Mouse (Mus musculus) midbrain, embryonic 16.5 days (tissue): ENCODE results near the gene Stard3nl. TPM values are rescaled to one million over a fixed set of nuclear protein-coding genes. Genes with fewer than 3 reads are reported as not detected.
A peak's percentile ranks its signal among the peaks of the same experiment; 100 is the strongest.

ENCODE experiments used
- ATAC-seq: fragments of 200-750 bp; cut with Nextera tagmentation; 2 replicates; pipeline ENCODE4 v1.8.0; 2017; ENCODE audit warnings: moderate TSS enrichment
- H3K27ac ChIP-seq: fragments of 300-500 bp; sonication (generic); 2 replicates; pipeline ENCODE4 v1.5.1; 2014; ENCODE audit warnings: mild to moderate bottlenecking, low read length, mixed read lengths
- H3K27me3 ChIP-seq: fragments of 300-500 bp; sonication (generic); 2 replicates; pipeline ENCODE4 v1.6.1; 2014; ENCODE audit warnings: low read depth, low read length, mixed read lengths; ENCODE audit not compliant: control insufficient read depth, insufficient read depth
- H3K36me3 ChIP-seq: fragments of 300-500 bp; sonication (generic); 2 replicates; pipeline ENCODE4 v1.6.1; 2014; ENCODE audit warnings: mild to moderate bottlenecking, low read length, moderate library complexity, mixed read lengths; ENCODE audit not compliant: control insufficient read depth, insufficient read depth
- H3K4me1 ChIP-seq: fragments of 300-500 bp; sonication (generic); 2 replicates; pipeline ENCODE4 v1.6.1; 2014; ENCODE audit warnings: mild to moderate bottlenecking, low read length, mixed read lengths; ENCODE audit not compliant: control insufficient read depth, insufficient read depth
- H3K4me2 ChIP-seq: fragments of 300-500 bp; sonication (generic); 2 replicates; pipeline ENCODE4 v1.6.1; 2014; ENCODE audit warnings: mild to moderate bottlenecking, low read length, mixed read lengths
- H3K4me3 ChIP-seq: fragments of 300-500 bp; sonication (generic); 2 replicates; pipeline ENCODE4 v1.5.1; 2014; ENCODE audit warnings: low read depth, mild to moderate bottlenecking, low read length, moderate library complexity, mixed read lengths
- H3K9ac ChIP-seq: fragments of 300-500 bp; sonication (generic); 2 replicates; pipeline ENCODE4 v1.6.1; 2014; ENCODE audit warnings: low read depth, low read length, mixed read lengths
- H3K9me3 ChIP-seq: fragments of 300-500 bp; sonication (generic); replicated peaks from 2 replicates; pipeline ENCODE4 v1.6.1; 2014; ENCODE audit warnings: mild to moderate bottlenecking, low read length, mixed read lengths; ENCODE audit not compliant: control insufficient read depth, poor library complexity, severe bottlenecking
- WGBS: fragments of 180-500 bp; shearing (Covaris S2); extraction: QIAGEN DNeasy Blood & Tissue Kit; methylation state at CpG from one replicate; pipeline ENCODE4 v1.1.7; 2014; 5-methylcytosine and 5-hydroxymethylcytosine counted together
- polyA plus RNA-seq: library from polyadenylated mRNA; unstranded; fragments of >200 nt; fragmentation: Nextera tagmentation; extraction: Ambion mirVana; gene quantifications from 2 replicates; pipeline ENCODE4 v1.2.1, GENCODE M21; 2015

Stard3nl gene
- polyA plus RNA-seq, 1 experiment from 2014 or later = 230 TPM

DNA sequence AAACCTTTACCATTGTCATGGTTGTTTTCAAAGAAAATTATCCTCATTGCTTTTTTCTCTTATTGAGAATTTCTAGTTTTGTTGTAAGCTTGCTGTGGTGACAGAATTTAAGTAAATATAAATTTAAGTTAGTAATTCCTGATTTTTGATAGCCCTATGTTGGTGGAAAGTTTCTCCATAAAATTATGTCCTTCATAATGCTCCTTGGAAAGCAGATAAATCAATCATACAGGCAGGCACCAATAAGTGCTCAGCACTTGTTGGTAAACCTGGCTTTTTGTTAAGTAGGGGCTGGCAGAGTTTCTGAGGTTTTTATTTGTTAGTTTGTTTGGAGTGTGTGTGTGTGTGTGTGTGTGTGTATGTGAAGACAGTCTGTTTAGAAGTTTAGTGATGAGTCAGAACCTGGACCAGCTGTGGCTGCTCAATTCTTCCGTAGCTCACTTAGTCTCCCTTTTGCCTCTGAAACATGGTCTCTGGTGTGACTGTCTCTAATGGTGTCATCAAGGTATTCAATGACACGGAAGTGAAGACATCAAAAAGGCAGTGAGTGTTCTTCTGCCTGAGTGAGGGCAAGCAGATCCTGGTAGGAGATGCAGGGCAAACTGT is 16.8 kb upstream of the Stard3nl start:
- no peak for ATAC-seq
- H3K9me3 ChIP-seq = no peaks in the 10 kb centered on the region
- 81% methylated on average over 2 of the region's 2 CpGs for WGBS
- H3K4me1 ChIP-seq = no peaks in the 10 kb centered on the region
- no peaks in the 10 kb centered on the region for H3K36me3 ChIP-seq
- H3K27ac ChIP-seq = no peak overlapping the region
- no peaks in the 10 kb centered on the region for H3K27me3 ChIP-seq
- H3K4me2 ChIP-seq = no peak overlapping the region
- H3K4me3 ChIP-seq = no peak overlapping the region
- no peak overlapping the region for H3K9ac ChIP-seq

DNA sequence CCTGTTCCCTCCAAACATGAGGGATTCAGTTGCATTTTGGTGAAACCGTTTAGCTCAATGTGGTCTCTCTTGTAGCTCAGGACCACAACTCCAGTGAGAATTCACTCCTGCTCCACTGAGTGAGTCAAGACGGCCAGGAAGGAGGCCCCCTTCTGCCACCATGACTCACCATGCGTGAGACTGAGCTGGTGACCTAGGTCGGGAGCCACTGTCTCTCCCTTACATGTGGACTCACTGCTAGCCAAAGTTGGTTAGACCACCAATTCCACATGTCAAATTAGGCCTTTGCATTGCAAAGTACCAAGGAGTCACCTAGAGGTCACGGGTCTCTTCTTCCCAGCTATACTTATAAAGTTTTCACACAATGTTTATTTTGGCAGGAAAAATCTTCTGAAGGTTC is 16.3 kb upstream of the Stard3nl start:
- H3K36me3 ChIP-seq = no peaks in the 10 kb centered on the region
- WGBS = 84% methylated on average over 5 of the region's 5 CpGs
- ATAC-seq = no peak
- H3K4me2 ChIP-seq = no peak overlapping the region
- H3K9ac ChIP-seq = no peak overlapping the region
- H3K4me3 ChIP-seq = no peak overlapping the region
- no peak overlapping the region for H3K27ac ChIP-seq
- no peaks in the 10 kb centered on the region for H3K4me1 ChIP-seq
- no peaks in the 10 kb centered on the region for H3K9me3 ChIP-seq
- H3K27me3 ChIP-seq = no peaks in the 10 kb centered on the region

DNA sequence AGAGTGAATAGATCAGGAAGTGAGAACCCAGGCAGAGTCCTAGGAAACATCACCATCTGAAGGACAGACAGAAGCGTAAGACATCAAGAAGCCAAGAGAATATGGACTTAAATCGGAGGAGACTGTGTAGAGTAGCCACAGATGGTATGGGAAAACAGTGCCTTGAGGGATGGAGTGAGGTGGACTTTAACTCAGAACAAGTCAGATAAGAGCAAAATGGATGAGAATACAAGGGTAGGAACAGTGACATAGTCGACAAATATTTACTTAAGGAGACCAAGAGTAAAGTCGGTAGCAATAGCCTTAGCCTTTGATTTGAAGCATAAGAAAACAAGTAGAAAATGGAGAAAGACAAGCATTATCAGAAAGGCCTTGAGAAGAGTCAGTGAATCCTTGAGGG is 15.1 kb upstream of the Stard3nl start:
- ATAC-seq = no peak
- WGBS = 94% methylated on average over 4 of the region's 4 CpGs

DNA sequence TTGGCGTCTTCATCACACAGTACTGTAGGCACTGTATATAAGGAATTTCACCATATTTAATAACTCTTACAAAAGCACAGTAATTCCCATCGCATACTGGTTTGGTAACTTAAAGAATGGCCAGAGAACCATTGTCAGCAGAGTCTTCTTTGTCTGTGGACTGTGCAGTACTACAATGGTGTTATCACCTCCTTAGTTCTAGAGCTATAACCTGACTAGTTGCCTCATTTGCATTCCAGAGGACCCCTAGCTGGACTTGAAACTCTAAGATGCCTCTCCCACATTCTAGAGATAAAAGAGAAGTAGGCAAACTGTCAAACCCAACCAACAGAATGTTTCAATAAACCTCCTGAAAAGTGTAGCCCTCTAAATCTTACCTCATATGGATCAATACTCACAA is 12.4 kb upstream of the Stard3nl start:
- Histone ChIP-seq H3K36me3 (no peaks in the 10 kb centered on the region), H3K9ac (no peak overlapping the region), H3K9me3 (no peaks in the 10 kb centered on the region), H3K4me2 (no peak overlapping the region), H3K4me1 (no peaks in the 10 kb centered on the region), H3K4me3 (no peak overlapping the region), H3K27ac (no peak overlapping the region), H3K27me3 (no peaks in the 10 kb centered on the region)
- ATAC-seq = no peak
- 94% methylated on average over 2 of the region's 2 CpGs for WGBS

More for the DNA sequence above, 15.1 kb upstream of the Stard3nl start:
- Histone ChIP-seq H3K4me2 (no peak overlapping the region), H3K9ac (no peak overlapping the region), H3K4me3 (no peak overlapping the region), H3K27ac (no peak overlapping the region), H3K36me3 (no peaks in the 10 kb centered on the region), H3K4me1 (no peaks in the 10 kb centered on the region), H3K9me3 (no peaks in the 10 kb centered on the region), H3K27me3 (no peaks in the 10 kb centered on the region)

DNA sequence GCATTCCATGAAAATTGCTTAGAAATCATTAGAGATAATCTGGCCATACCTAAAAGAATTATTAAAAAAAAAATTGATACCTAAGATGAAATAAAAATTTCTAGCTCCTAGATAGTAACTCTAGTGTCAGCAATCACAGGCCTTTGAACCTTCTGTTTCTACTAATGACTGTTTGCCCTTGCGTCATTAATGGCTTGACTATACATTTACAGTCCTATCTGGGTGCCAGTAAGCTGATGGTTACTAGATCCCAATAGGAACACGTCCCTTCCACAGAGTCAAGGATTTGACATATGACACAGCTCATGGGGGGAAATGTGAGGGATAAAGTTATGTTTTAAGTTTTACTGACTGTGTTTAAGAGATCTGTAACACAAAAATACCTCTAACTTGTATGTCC is 9.0 kb upstream of the Stard3nl start:
- 89% methylated on average over 2 of the region's 2 CpGs for WGBS
- H3K4me3 ChIP-seq = no peak overlapping the region
- H3K27me3 ChIP-seq = no peaks in the 10 kb centered on the region
- no peak for ATAC-seq
- no peak overlapping the region for H3K9ac ChIP-seq
- H3K4me2 ChIP-seq = no peak overlapping the region
- H3K27ac ChIP-seq = no peak overlapping the region
- H3K9me3 ChIP-seq = no peaks in the 10 kb centered on the region
- H3K4me1 ChIP-seq = no peaks in the 10 kb centered on the region
- H3K36me3 ChIP-seq = no peaks in the 10 kb centered on the region

DNA sequence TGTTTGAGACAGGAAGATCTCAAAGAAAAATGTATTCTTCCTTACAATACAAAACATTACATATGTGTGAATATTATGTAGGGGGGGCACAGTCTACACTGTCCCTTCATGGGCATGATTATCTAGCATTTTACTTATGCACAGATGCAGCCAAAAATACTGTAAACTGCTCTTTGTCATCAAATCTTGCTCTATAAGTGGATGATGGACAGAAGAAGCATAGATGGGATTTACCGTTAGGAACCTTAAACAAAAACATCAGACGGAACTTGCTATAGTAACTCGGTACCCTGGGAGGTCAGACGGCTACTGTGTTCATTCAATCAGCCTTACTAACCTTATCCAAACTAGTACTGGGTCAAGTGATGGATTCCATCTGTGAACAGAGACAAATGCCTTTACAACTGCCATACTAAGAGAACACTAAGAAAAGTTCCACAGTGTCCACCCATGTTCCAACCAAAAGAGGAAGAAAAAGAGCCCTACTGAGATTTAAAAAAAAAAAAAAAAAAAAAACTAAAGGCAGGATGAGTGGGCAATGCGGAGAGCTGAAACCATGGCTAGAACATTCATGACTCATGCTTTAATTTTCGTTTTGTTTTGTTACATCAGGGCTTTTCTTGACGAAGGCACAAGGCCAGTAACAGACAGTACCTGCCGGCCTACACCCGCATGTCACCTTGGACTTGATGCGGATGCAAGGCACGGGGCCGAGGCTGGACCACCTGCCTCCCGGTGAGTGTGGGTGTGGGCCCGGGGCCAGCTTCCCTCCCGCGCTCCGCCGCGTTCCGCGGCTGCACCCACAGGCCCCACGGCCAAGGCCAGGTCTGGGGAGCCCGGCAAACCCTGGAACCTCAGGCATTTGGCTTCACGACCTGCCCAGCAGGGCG is 552 bp downstream of the Stard3nl start:
- Histone ChIP-seq H3K27me3 (no peaks in the 10 kb centered on the region), H3K9ac (peak overlapping the region; percentile 99), H3K4me1 (peaks cover 21% of the 10 kb centered on the region), H3K36me3 (no peaks in the 10 kb centered on the region), H3K4me2 (peak overlapping the region; percentile 63), H3K4me3 (peak overlapping the region; percentile 89), H3K27ac (peak overlapping the region; percentile 93), H3K9me3 (no peaks in the 10 kb centered on the region)
- peak; percentile 90 for ATAC-seq
- WGBS = under 1% methylated on average over 25 of the region's 25 CpGs

DNA sequence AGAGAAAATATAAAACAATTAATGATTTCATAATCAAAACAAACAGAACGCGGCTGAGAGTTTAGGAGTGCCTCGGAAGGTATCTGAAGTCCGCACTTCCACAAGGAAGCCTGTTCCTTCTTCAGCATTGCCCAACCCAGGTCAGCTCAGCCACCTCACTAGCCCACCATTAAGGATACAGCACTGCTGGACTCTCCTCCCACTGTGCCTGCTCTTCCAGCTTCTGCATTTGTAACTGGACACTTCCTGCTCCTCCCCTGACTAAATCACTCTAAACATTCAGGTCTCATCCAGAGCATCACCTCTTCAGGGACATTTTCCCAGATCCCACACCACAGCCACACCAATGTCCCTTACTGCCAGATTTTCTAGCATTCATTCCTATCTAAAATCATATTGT is 1.4 kb downstream of the Stard3nl start:
- H3K36me3 ChIP-seq = no peaks in the 10 kb centered on the region
- peak overlapping the region; percentile 43; the same call in 1 of the 2 replicates for H3K9ac ChIP-seq
- no peaks in the 10 kb centered on the region for H3K27me3 ChIP-seq
- H3K4me3 ChIP-seq = peak overlapping the region; percentile 21
- H3K9me3 ChIP-seq = no peaks in the 10 kb centered on the region
- H3K4me2 ChIP-seq = peak overlapping the region; percentile 63
- peaks cover 24% of the 10 kb centered on the region for H3K4me1 ChIP-seq
- no peak for ATAC-seq
- 70% methylated on average over 4 of the region's 4 CpGs for WGBS
- H3K27ac ChIP-seq = no peak overlapping the region

DNA sequence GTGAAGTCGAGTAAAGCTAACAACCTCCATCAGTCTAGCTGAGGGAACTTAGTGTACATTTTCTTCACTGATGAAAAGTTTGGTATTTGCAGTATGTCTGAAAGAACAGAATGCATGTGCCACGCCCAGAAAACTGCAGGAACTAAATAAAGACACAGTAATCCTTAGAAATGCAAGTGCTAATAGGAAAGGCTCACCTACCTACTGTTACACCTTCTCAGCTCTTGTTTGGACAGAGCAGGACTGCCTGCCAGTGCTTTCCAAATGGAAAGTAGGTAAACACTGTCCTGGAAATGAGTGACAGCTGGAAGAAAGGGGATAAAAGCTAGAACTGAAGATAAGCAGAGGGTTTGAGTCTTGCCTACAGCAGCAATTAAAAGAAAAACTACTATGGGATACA is 1.9 kb downstream of the Stard3nl start:
- WGBS = 86% methylated on average over 2 of the region's 2 CpGs
- H3K4me2 ChIP-seq = peak overlapping the region; percentile 63
- H3K9me3 ChIP-seq = no peaks in the 10 kb centered on the region
- H3K9ac ChIP-seq = 0 out of 2 replicates have a peak overlapping the region, but pooled peaks have one; percentile 43
- no peak for ATAC-seq
- peaks cover 24% of the 10 kb centered on the region for H3K4me1 ChIP-seq
- H3K27ac ChIP-seq = no peak overlapping the region
- no peaks in the 10 kb centered on the region for H3K27me3 ChIP-seq
- H3K36me3 ChIP-seq = no peaks in the 10 kb centered on the region
- no peak overlapping the region for H3K4me3 ChIP-seq

DNA sequence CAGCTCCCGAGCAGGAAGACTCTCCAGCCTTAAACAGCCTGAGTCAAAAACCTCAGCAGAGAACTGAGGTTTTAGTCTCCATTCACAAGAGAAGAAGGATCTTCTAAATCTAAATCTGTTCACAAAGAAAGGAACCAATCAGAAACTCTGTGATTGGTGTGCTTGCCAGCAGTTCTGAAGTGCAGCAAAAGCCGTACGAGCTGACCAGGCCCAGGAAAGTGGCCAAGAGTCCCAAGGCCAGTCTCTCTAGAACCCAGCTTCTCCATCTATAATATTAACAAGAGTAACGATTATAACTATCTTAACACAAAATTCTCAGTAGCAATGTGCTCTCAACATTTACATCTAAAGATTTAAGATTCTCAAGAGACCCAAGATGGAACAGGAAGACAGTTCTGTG is 4.0 kb downstream of the Stard3nl start:
- 83% methylated on average over 4 of the region's 4 CpGs for WGBS
- no peaks in the 10 kb centered on the region for H3K36me3 ChIP-seq
- no peak for ATAC-seq

More for the DNA sequence above, 4.0 kb downstream of the Stard3nl start:
- no peak overlapping the region for H3K4me2 ChIP-seq
- peaks cover 18% of the 10 kb centered on the region for H3K4me1 ChIP-seq
- no peaks in the 10 kb centered on the region for H3K9me3 ChIP-seq
- no peak overlapping the region for H3K27ac ChIP-seq
- no peaks in the 10 kb centered on the region for H3K27me3 ChIP-seq
- H3K9ac ChIP-seq = no peak overlapping the region
- H3K4me3 ChIP-seq = no peak overlapping the region
